Mouse (Mus musculus) large intestine, adult 2 months (tissue): Measurements from ENCODE around the gene Mapkbp1. TPM values are rescaled to one million over a fixed set of nuclear protein-coding genes. Genes with fewer than 3 reads are reported as not detected.

Source experiments
- DNase-seq: peaks from one replicate; pipeline ENCODE4 v3.0.0-alpha.2; 2012; ENCODE audit warnings: low read depth, low spot score
- WGBS: fragments of 180-500 bp; shearing (Covaris S2); methylation state at CpG from one replicate; pipeline ENCODE4 v1.1.7; 2018; 5-methylcytosine and 5-hydroxymethylcytosine counted together
- polyA plus RNA-seq: library from polyadenylated mRNA; depleted of rRNA; stranded (reverse); fragments of >200 nt; gene quantifications from 2 replicates; pipeline ENCODE4 v1.2.3, GENCODE M21; 2012

Gene Mapkbp1
- polyA plus RNA-seq, 1 experiment = 9.1 TPM

GRCm38 (mm10) chr2:120006696-120007095, 34.2 kb downstream of the Mapkbp1 start:
- 93% methylated on average over 7 of the region's 7 CpGs for WGBS
- DNase-seq = no peak

- DNase-seq = no peak
- WGBS = 69% methylated on average over 4 of the region's 4 CpGs
Measured at GRCm38 (mm10) chr2:120007680-120008210, 35.2 kb downstream of the Mapkbp1 start.

GRCm38 (mm10) chr2:120008672-120009071, 36.2 kb downstream of the Mapkbp1 start:
- DNase-seq = no peak
- WGBS = 65% methylated on average over 4 of the region's 4 CpGs

GRCm38 (mm10) chr2:120011462-120012200, 39.1 kb downstream of the Mapkbp1 start:
- WGBS = 80% methylated on average over 8 of the region's 8 CpGs
- DNase-seq = no peak

GRCm38 (mm10) chr2:120012924-120013323, 40.4 kb downstream of the Mapkbp1 start:
- 89% methylated on average over 13 of the region's 13 CpGs for WGBS
- no peak for DNase-seq

- 95% methylated on average over 2 of the region's 2 CpGs for WGBS
- no peak for DNase-seq
Measured at GRCm38 (mm10) chr2:120013831-120014486, 41.5 kb downstream of the Mapkbp1 start.

GRCm38 (mm10) chr2:120015882-120016281, 43.4 kb downstream of the Mapkbp1 start:
- no peak for DNase-seq
- WGBS = 96% methylated on average over 4 of the region's 4 CpGs

GRCm38 (mm10) chr2:120017599-120017998, 45.1 kb downstream of the Mapkbp1 start:
- WGBS = 81% methylated on average over 12 of the region's 12 CpGs
- DNase-seq = no peak

GRCm38 (mm10) chr2:120024337-120024736, 51.8 kb downstream of the Mapkbp1 start:
- no peak for DNase-seq
- WGBS = 80% methylated on average over 5 of the region's 5 CpGs

- 6% methylated on average over 50 of the region's 50 CpGs for WGBS
- peak; percentile 73 for DNase-seq
Measured at GRCm38 (mm10) chr2:120026984-120027949, 54.8 kb downstream of the Mapkbp1 start, which contains the start of the genes Jmjd7 and Gm28042. Jmjd7 (plus strand) TSS chr2:120027483. Gm28042 (plus strand) TSS chr2:120027493.

GRCm38 (mm10) chr2:120027950-120028331, 55.4 kb downstream of the Mapkbp1 start:
- 27% methylated on average over 3 of the region's 3 CpGs for WGBS
- no peak for DNase-seq

GRCm38 (mm10) chr2:120030380-120030779, 57.9 kb downstream of the Mapkbp1 start:
- WGBS = 89% methylated on average over 8 of the region's 8 CpGs
- no peak for DNase-seq

GRCm38 (mm10) chr2:120032726-120033467, 60.4 kb downstream of the Mapkbp1 start, which contains the start of gene Pla2g4b:
Pla2g4b (plus strand) TSS chr2:120033417.
- WGBS = 83% methylated on average over 12 of the region's 12 CpGs
- DNase-seq = no peak

GRCm38 (mm10) chr2:120033726-120034125, 61.2 kb downstream of the Mapkbp1 start:
- 65% methylated on average over 5 of the region's 5 CpGs for WGBS
- no peak for DNase-seq

GRCm38 (mm10) chr2:120037744-120038143, 65.2 kb downstream of the Mapkbp1 start:
- WGBS = 84% methylated on average over 9 of the region's 9 CpGs
- no peak for DNase-seq

- DNase-seq = no peak
- 80% methylated on average over 5 of the region's 5 CpGs for WGBS
Measured at GRCm38 (mm10) chr2:120040991-120041390, 68.5 kb downstream of the Mapkbp1 start.

- 37% methylated on average over 4 of the region's 4 CpGs for WGBS
- DNase-seq = no peak
Measured at GRCm38 (mm10) chr2:120044101-120044603, 71.7 kb downstream of the Mapkbp1 start.

- WGBS = 50% methylated on average over 3 of the region's 3 CpGs
- no peak for DNase-seq
Measured at GRCm38 (mm10) chr2:120044676-120045075, 72.2 kb downstream of the Mapkbp1 start.
